Mouse (Mus musculus) midbrain, embryonic 10.5 days (tissue): ENCODE results near the gene Usp47. TPM values are rescaled to one million over a fixed set of nuclear protein-coding genes. Genes with fewer than 3 reads are reported as not detected.

Source experiments
- DNase-seq: peaks from one replicate; pipeline ENCODE4 v3.0.0-alpha.2; 2017; ENCODE audit warnings: low spot score
- H3K27ac ChIP-seq: fragments of 300-500 bp; sonication (generic); replicated peaks from 2 replicates; pipeline ENCODE4 v1.5.1; 2016; ENCODE audit warnings: mild to moderate bottlenecking
- H3K27me3 ChIP-seq: fragments of 300-500 bp; sonication (generic); 2 replicates; pipeline ENCODE4 v1.6.1; 2016; ENCODE audit warnings: low read depth, mild to moderate bottlenecking; ENCODE audit not compliant: poor library complexity, severe bottlenecking
- H3K36me3 ChIP-seq: fragments of 300-500 bp; sonication (generic); 2 replicates; pipeline ENCODE4 v1.6.1; 2016; ENCODE audit warnings: mild to moderate bottlenecking, moderate library complexity
- H3K4me1 ChIP-seq: fragments of 300-500 bp; sonication (generic); 2 replicates; pipeline ENCODE4 v1.6.1; 2016
- H3K4me3 ChIP-seq: fragments of 300-500 bp; sonication (generic); 2 replicates; pipeline ENCODE4 v1.5.1; 2016; ENCODE audit warnings: mild to moderate bottlenecking, moderate library complexity
- H3K9me3 ChIP-seq: fragments of 300-500 bp; sonication (generic); replicated peaks from 2 replicates; pipeline ENCODE4 v1.6.1; 2016; ENCODE audit warnings: mild to moderate bottlenecking
- WGBS: fragments of 180-500 bp; shearing (Covaris S2); methylation state at CpG from one replicate; pipeline ENCODE4 v1.1.7; 2016; 5-methylcytosine and 5-hydroxymethylcytosine counted together
- polyA plus RNA-seq: library from polyadenylated mRNA; unstranded; fragments of >200 nt; fragmentation: Nextera tagmentation; extraction: Ambion mirVana; gene quantifications from 2 replicates; pipeline ENCODE4 v1.2.1, GENCODE M21; 2016

Gene Usp47
- polyA plus RNA-seq, 1 experiment from 2014 or later = 78.3 TPM

- H3K27me3 ChIP-seq = no peaks in the 10 kb centered on the region
- H3K4me1 ChIP-seq = peaks cover 30% of the 10 kb centered on the region
- H3K27ac ChIP-seq = no peak overlapping the region
- no peak overlapping the region for H3K4me3 ChIP-seq
- no peaks in the 10 kb centered on the region for H3K36me3 ChIP-seq
- H3K9me3 ChIP-seq = no peaks in the 10 kb centered on the region
- WGBS = 87% methylated on average over 2 of the region's 2 CpGs
- DNase-seq = no peak
These were observed 124.7 kb downstream of the Usp47 start for GRCm38 (mm10) chr7:112147979-112148378.

GRCm38 (mm10) chr7:112149113-112149512 lies 125.8 kb downstream of the Usp47 start:
- no peaks in the 10 kb centered on the region for H3K27me3 ChIP-seq
- H3K27ac ChIP-seq = no peak overlapping the region
- no peaks in the 10 kb centered on the region for H3K36me3 ChIP-seq
- 93% methylated on average over 10 of the region's 10 CpGs for WGBS
- DNase-seq = no peak
- H3K4me3 ChIP-seq = no peak overlapping the region
- peaks cover 19% of the 10 kb centered on the region for H3K4me1 ChIP-seq
- H3K9me3 ChIP-seq = no peaks in the 10 kb centered on the region

- H3K36me3 ChIP-seq = no peaks in the 10 kb centered on the region
- 88% methylated on average over 4 of the region's 4 CpGs for WGBS
- no peaks in the 10 kb centered on the region for H3K9me3 ChIP-seq
- peaks cover 34% of the 10 kb centered on the region for H3K4me1 ChIP-seq
- H3K4me3 ChIP-seq = no peak overlapping the region
- H3K27ac ChIP-seq = no peak overlapping the region
- DNase-seq = no peak
- peaks cover 33% of the 10 kb centered on the region for H3K27me3 ChIP-seq
These were observed 131.1 kb downstream of the Usp47 start for GRCm38 (mm10) chr7:112154445-112154844.

GRCm38 (mm10) chr7:112155194-112155593 lies 131.9 kb downstream of the Usp47 start:
- no peaks in the 10 kb centered on the region for H3K9me3 ChIP-seq
- peaks cover 34% of the 10 kb centered on the region for H3K4me1 ChIP-seq
- WGBS = 27% methylated on average over 1 of the region's 1 CpGs
- peaks cover 40% of the 10 kb centered on the region for H3K27me3 ChIP-seq
- no peaks in the 10 kb centered on the region for H3K36me3 ChIP-seq
- no peak overlapping the region for H3K27ac ChIP-seq
- H3K4me3 ChIP-seq = no peak overlapping the region
- DNase-seq = no peak

GRCm38 (mm10) chr7:112157584-112158315 lies 134.4 kb downstream of the Usp47 start:
- Histone ChIP-seq H3K36me3 (no peaks in the 10 kb centered on the region), H3K4me1 (peaks cover 34% of the 10 kb centered on the region), H3K4me3 (peak overlapping the region; percentile 60), H3K27me3 (peaks cover 40% of the 10 kb centered on the region), H3K9me3 (no peaks in the 10 kb centered on the region), H3K27ac (peak overlapping the region; percentile 81)
- WGBS = 10% methylated on average over 20 of the region's 23 CpGs
- DNase-seq = peak; percentile 37

GRCm38 (mm10) chr7:112158316-112158741 lies 135.0 kb downstream of the Usp47 start:
- Histone ChIP-seq H3K36me3 (no peaks in the 10 kb centered on the region), H3K9me3 (no peaks in the 10 kb centered on the region), H3K4me1 (peaks cover 34% of the 10 kb centered on the region), H3K27ac (peak overlapping the region; percentile 81), H3K4me3 (peak overlapping the region; percentile 60), H3K27me3 (peaks cover 40% of the 10 kb centered on the region)
- peak; percentile 68 for DNase-seq
- 2% methylated on average over 23 of the region's 23 CpGs for WGBS

- 2% methylated on average over 21 of the region's 21 CpGs for WGBS
- no peaks in the 10 kb centered on the region for H3K36me3 ChIP-seq
- H3K4me1 ChIP-seq = peaks cover 34% of the 10 kb centered on the region
- DNase-seq = peak; percentile 68
- peak within 1 kb of the TSS; percentile 60 for H3K4me3 ChIP-seq
- H3K9me3 ChIP-seq = no peaks in the 10 kb centered on the region
- peak within 1 kb of the TSS; percentile 81 for H3K27ac ChIP-seq
- H3K27me3 ChIP-seq = peaks cover 40% of the 10 kb centered on the region
These were observed 135.6 kb downstream of the Usp47 start, which contains the start of gene Dkk3 for GRCm38 (mm10) chr7:112158942-112159341. Gene Dkk3 (minus strand): TSS chr7:112159057.

- Histone ChIP-seq H3K4me1 (peaks cover 31% of the 10 kb centered on the region), H3K27ac (no peak overlapping the region), H3K36me3 (no peaks in the 10 kb centered on the region), H3K27me3 (peaks cover 40% of the 10 kb centered on the region), H3K4me3 (no peak overlapping the region), H3K9me3 (no peaks in the 10 kb centered on the region)
- WGBS = 22% methylated on average over 6 of the region's 6 CpGs
- DNase-seq = no peak
These were observed 136.5 kb downstream of the Usp47 start for GRCm38 (mm10) chr7:112159835-112160234.

Other genes with a start within 250 kb of the Usp47 start
- gene Galnt18, start 243.5 kb upstream of the Usp47 start, polyA plus RNA-seq = 6.6 and 6.8 TPM in 2 replicates
- gene Dkk3, start 135.6 kb downstream of the Usp47 start, polyA plus RNA-seq = 12.9 and 14.6 TPM in 2 replicates
- 0.78 and 1.3 TPM in 2 replicates for gene Mical2, start 202.4 kb downstream of the Usp47 start, polyA plus RNA-seq